Mouse (Mus musculus): Measurements from ENCODE around the gene Zfp212. TPM values are rescaled to one million over a fixed set of nuclear protein-coding genes. Genes with fewer than 3 reads are reported as not detected.

Gene Zfp212
- total and polyA plus RNA-seq, 2 experiments from 2014 or later, result 13.4 to 21.8 TPM

GRCm38 (mm10) chr6:47943721-47944120 lies 23.4 kb downstream of the Zfp212 start:
- Histone ChIP-seq H3K9me3 (ENCODE audit: low read length) (no peaks in the 10 kb centered on the region), H3K9ac (replicated peaks; ENCODE audit: low read length, poor library complexity, severe bottlenecking) (no peak overlapping the region), H3K27me3 (ENCODE audit: insufficient read depth, low read length) (no peaks in the 10 kb centered on the region), H3K27ac (ENCODE audit: low read depth, low read length) (no peak overlapping the region), H3K4me2 (ENCODE audit: low read depth, low read length, poor library complexity, severe bottlenecking) (peak overlapping the region; percentile 60; the same call in 1 of the 2 replicates), H3K36me3 (ENCODE audit: insufficient read depth, low read length) (no peaks in the 10 kb centered on the region), H3K4me1 (ENCODE audit: insufficient read depth, low read length) (0 out of 2 replicates have a peak, but pooled peaks cover 3% of the 10 kb centered on the region), H3K4me3 (ENCODE audit: low read depth, low read length) (peak overlapping the region; percentile 35; the same call in 1 of the 2 replicates)
- no peak for DNase-seq (ENCODE audit: low spot score)
- no peak for ATAC-seq (ENCODE audit: low FRiP score)
- WGBS, result 80% methylated on average over 3 of the region's 3 CpGs
- no peak for TF ChIP-seq CTCF (IDR thresholded peaks at IDR 0.05)

DNA sequence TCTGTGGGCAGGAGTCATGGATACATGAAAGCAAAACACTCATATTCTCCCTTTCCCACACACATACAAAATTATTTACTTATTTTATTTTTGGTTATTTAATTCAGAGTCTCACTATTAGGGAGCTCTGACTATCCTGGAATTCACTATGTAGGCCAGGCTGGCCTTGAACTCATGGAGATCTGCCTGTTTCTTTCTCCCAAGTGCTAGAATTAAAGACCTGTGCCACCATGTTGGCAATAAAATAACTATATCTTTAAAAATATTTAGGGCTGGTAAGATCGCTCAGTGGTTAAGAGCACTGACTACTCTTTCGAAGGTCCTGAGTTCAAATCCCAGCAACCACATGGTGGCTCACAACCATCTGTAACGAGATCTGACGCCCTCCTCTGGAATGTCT lies 27.1 kb downstream of the Zfp212 start:
- Histone ChIP-seq H3K9me3 (ENCODE audit: low read length) (no peaks in the 10 kb centered on the region), H3K4me2 (ENCODE audit: low read depth, low read length, poor library complexity, severe bottlenecking) (no peak overlapping the region), H3K9ac (replicated peaks; ENCODE audit: low read length, poor library complexity, severe bottlenecking) (no peak overlapping the region), H3K4me1 (ENCODE audit: insufficient read depth, low read length) (0 out of 2 replicates have a peak, but pooled peaks cover 3% of the 10 kb centered on the region), H3K27ac (ENCODE audit: low read depth, low read length) (no peak overlapping the region), H3K27me3 (ENCODE audit: insufficient read depth, low read length) (no peaks in the 10 kb centered on the region), H3K36me3 (ENCODE audit: insufficient read depth, low read length) (no peaks in the 10 kb centered on the region), H3K4me3 (ENCODE audit: low read depth, low read length) (no peak overlapping the region)
- ATAC-seq (ENCODE audit: low FRiP score) (no peak), DNase-seq (ENCODE audit: low spot score) (no peak)
- no peak for TF ChIP-seq CTCF (IDR thresholded peaks at IDR 0.05)
- WGBS, result 97% methylated on average over 4 of the region's 4 CpGs

- Histone ChIP-seq H3K4me3 (ENCODE audit: low read depth, low read length) (peak within 1 kb of the TSS; percentile 68), H3K36me3 (ENCODE audit: insufficient read depth, low read length) (peaks cover 13% of the 10 kb centered on the region), H3K9me3 (ENCODE audit: low read length) (no peaks in the 10 kb centered on the region), H3K9ac (replicated peaks; ENCODE audit: low read length, poor library complexity, severe bottlenecking) (peak within 1 kb of the TSS; percentile 79), H3K4me1 (ENCODE audit: insufficient read depth, low read length) (peaks cover 5% of the 10 kb centered on the region), H3K4me2 (ENCODE audit: low read depth, low read length, poor library complexity, severe bottlenecking) (peak within 1 kb of the TSS; percentile 78), H3K27me3 (ENCODE audit: insufficient read depth, low read length) (no peaks in the 10 kb centered on the region), H3K27ac (ENCODE audit: low read depth, low read length) (peak within 1 kb of the TSS; percentile 85)
- TF ChIP-seq CTCF (IDR thresholded peaks at IDR 0.05), result no peak
- under 1% methylated on average over 31 of the region's 31 CpGs for whole genome bisulfite sequencing
- DNase-seq (ENCODE audit: low spot score), result peak; percentile 96
- peak; percentile 99 for ATAC-seq (ENCODE audit: low FRiP score)
These were observed 33.0 kb downstream of the Zfp212 start, which contains the start of gene Zfp956 for GRCm38 (mm10) chr6:47953191-47953726. TSS of gene Zfp956 (plus strand) at chr6:47953390.

DNA sequence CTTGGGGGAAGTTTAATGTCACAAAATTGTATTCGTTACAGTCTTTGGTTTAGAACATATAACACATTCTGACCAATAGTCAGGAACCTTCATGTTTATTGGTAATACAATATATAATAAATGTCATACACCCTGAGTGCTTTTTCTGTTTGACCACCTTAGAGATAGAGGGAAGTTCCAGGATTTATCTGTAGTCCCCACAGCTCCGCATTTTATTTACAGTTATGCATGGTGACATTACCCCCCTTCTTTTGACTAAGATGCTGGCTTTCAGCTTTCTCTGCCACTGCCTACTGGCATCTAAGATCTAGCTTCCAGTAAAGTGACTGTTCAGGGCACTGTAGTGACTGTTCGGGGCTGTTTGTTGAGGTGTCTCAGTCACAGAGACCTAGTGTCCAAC lies 34.1 kb downstream of the Zfp212 start:
- peak overlapping the region; percentile 68 for H3K4me3 ChIP-seq (ENCODE audit: low read depth, low read length)
- TF ChIP-seq CTCF (IDR thresholded peaks at IDR 0.05), result no peak

DNA sequence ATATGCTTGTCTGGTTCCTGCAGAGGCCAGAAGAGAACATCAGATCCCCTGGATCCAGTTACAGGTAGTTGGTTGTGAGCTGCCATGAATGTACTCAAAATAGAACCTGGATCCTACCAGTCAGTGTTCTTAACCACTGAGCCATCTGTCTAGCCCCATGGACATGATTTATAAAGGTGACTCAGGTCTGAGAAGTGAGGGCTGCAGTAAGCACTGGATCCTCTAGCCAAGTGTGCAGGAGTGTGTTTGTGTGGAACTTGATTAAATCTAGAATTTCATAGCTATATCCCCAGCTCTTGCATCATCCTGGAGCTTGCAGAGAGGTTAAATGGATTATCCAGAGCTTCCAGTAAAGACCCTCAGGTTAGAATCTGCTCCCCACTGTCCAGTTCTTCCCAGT lies 37.5 kb downstream of the Zfp212 start:
- H3K36me3 ChIP-seq (ENCODE audit: insufficient read depth, low read length), result peaks cover 43% of the 10 kb centered on the region

More for the DNA sequence above, 34.1 kb downstream of the Zfp212 start:
- Histone ChIP-seq H3K4me1 (ENCODE audit: insufficient read depth, low read length) (peaks cover 5% of the 10 kb centered on the region), H3K27ac (ENCODE audit: low read depth, low read length) (no peak overlapping the region), H3K9ac (replicated peaks; ENCODE audit: low read length, poor library complexity, severe bottlenecking) (no peak overlapping the region), H3K27me3 (ENCODE audit: insufficient read depth, low read length) (no peaks in the 10 kb centered on the region), H3K9me3 (ENCODE audit: low read length) (no peaks in the 10 kb centered on the region), H3K36me3 (ENCODE audit: insufficient read depth, low read length) (peaks cover 18% of the 10 kb centered on the region), H3K4me2 (ENCODE audit: low read depth, low read length, poor library complexity, severe bottlenecking) (peak overlapping the region; percentile 78)
- DNase-seq (ENCODE audit: low spot score), result no peak
- ATAC-seq (ENCODE audit: low FRiP score), result no peak
- 94% methylated on average over 3 of the region's 3 CpGs for WGBS

DNA sequence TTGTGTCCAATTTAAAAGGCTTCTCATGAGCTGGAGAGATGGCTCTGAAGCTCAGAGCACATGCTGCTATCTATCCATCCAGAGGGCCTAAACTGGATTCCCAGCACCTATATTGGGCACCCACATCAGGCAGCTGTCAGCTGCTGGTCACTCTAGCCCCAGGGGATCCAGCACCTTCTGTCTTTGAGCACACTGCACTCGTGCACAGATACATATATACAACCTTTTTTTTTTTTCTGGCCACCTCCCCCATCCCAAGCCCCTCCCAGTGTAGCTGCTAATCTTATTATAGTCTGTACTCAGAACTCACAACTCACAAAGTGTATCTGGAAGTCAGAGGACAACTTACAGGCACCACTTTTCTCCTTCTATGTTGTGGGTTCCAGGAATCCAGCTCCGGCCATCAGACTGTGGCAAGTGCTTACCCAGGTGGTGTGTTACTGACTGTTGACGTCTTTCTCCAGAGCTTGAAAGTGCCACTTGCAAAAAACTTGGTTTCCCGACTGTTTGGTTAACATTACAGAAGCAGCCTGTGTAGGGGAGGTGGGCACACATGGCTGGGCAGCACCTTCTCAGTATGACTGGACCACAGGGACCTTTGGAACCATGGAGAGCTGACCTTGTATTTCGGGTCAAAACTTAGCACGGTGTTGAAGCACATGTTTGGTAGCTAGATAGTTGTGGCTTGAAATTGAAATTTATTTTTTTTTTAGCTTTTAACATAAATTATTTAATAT lies 40.6 kb downstream of the Zfp212 start:
- H3K36me3 ChIP-seq (ENCODE audit: insufficient read depth, low read length), result peaks cover 72% of the 10 kb centered on the region
- H3K9ac ChIP-seq (replicated peaks; ENCODE audit: low read length, poor library complexity, severe bottlenecking), result no peak overlapping the region
- H3K9me3 ChIP-seq (ENCODE audit: low read length), result no peaks in the 10 kb centered on the region
- ATAC-seq (ENCODE audit: low FRiP score) (no peak), DNase-seq (ENCODE audit: low spot score) (no peak)
- no peak for TF ChIP-seq CTCF (IDR thresholded peaks at IDR 0.05)
- WGBS, result 86% methylated on average over 6 of the region's 6 CpGs
- no peak overlapping the region for H3K4me2 ChIP-seq (ENCODE audit: low read depth, low read length, poor library complexity, severe bottlenecking)
- H3K27ac ChIP-seq (ENCODE audit: low read depth, low read length), result no peak overlapping the region
- H3K27me3 ChIP-seq (ENCODE audit: insufficient read depth, low read length), result no peaks in the 10 kb centered on the region
- no peaks in the 10 kb centered on the region for H3K4me1 ChIP-seq (ENCODE audit: insufficient read depth, low read length)
- no peak overlapping the region for H3K4me3 ChIP-seq (ENCODE audit: low read depth, low read length)

More for the DNA sequence above, 37.5 kb downstream of the Zfp212 start:
- H3K4me1 ChIP-seq (ENCODE audit: insufficient read depth, low read length), result peaks cover 5% of the 10 kb centered on the region
- H3K9me3 ChIP-seq (ENCODE audit: low read length), result no peaks in the 10 kb centered on the region
- H3K9ac ChIP-seq (replicated peaks; ENCODE audit: low read length, poor library complexity, severe bottlenecking), result no peak overlapping the region
- TF ChIP-seq CTCF (IDR thresholded peaks at IDR 0.05), result no peak
- no peak overlapping the region for H3K4me2 ChIP-seq (ENCODE audit: low read depth, low read length, poor library complexity, severe bottlenecking)
- no peak overlapping the region for H3K27ac ChIP-seq (ENCODE audit: low read depth, low read length)
- no peak overlapping the region for H3K4me3 ChIP-seq (ENCODE audit: low read depth, low read length)
- H3K27me3 ChIP-seq (ENCODE audit: insufficient read depth, low read length), result no peaks in the 10 kb centered on the region
- DNase-seq (ENCODE audit: low spot score) (no peak), ATAC-seq (ENCODE audit: low FRiP score) (no peak)

All from midbrain, postnatal 0 days (tissue).